Mouse (Mus musculus): Measurements from ENCODE around the gene Dbnl. TPM values are rescaled to one million over a fixed set of nuclear protein-coding genes. Genes with fewer than 3 reads are reported as not detected.

Dbnl gene
- total RNA-seq, 2 experiments from 2014 or later: 37.4 to 40.6 TPM

GRCm38 (mm10) chr11:5828509-5829191, 40.4 kb downstream of the Dbnl start:
- no peak for DNase-seq
- intact Hi-C loops (cut with DNase I): no loop called here

GRCm38 (mm10) chr11:5829327-5829726, 41.0 kb downstream of the Dbnl start:
- intact Hi-C loops (cut with DNase I): no loop called here

GRCm38 (mm10) chr11:5834506-5834905, 46.2 kb downstream of the Dbnl start:
- intact Hi-C loops (cut with DNase I): no loop called here
- DNase-seq: no peak

More at GRCm38 (mm10) chr11:5829327-5829726, 41.0 kb downstream of the Dbnl start:
- no peak for DNase-seq

DNA sequence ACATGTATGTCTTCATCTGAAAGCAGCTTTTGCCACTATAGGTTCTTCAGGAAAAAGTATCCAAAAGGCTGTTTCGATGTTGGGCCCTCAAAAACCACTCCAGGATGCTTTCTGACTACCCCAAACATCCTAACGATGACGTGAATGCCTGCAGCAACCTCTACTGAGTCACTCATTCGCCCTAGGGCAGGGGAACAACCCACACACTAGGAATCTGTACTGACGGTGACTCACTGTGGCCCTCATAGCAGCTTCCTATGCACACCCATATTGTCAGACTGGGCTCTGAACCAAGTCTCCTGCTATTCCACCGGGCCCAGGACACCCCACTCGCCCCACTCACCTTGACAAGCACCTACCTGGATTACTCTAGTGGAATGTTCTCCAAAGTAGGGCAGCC, 46.8 kb downstream of the Dbnl start:
- DNase-seq: no peak
- intact Hi-C loops (cut with DNase I): no loop called here

DNA sequence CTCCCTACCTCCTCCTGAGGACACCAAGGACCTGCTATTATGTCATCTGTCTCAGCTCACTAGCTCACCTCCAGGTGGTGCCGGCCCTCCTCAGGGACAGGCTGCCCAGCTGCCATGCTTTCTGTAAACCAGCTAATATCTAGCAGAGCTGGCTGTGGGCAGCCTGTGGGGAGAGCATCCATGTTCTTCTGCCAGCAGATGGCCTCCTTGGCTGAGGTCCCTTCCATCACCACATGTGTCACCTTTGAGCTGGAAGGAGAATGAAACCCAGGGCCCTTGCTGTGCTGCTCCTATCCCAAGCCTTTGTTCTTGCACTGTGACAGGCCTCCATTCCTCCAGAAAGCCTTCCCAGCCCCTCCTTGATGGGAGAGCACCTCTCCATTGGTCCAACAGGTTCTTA, 47.8 kb downstream of the Dbnl start:
- no peak for DNase-seq
- intact Hi-C loops (cut with DNase I): no loop called here

DNA sequence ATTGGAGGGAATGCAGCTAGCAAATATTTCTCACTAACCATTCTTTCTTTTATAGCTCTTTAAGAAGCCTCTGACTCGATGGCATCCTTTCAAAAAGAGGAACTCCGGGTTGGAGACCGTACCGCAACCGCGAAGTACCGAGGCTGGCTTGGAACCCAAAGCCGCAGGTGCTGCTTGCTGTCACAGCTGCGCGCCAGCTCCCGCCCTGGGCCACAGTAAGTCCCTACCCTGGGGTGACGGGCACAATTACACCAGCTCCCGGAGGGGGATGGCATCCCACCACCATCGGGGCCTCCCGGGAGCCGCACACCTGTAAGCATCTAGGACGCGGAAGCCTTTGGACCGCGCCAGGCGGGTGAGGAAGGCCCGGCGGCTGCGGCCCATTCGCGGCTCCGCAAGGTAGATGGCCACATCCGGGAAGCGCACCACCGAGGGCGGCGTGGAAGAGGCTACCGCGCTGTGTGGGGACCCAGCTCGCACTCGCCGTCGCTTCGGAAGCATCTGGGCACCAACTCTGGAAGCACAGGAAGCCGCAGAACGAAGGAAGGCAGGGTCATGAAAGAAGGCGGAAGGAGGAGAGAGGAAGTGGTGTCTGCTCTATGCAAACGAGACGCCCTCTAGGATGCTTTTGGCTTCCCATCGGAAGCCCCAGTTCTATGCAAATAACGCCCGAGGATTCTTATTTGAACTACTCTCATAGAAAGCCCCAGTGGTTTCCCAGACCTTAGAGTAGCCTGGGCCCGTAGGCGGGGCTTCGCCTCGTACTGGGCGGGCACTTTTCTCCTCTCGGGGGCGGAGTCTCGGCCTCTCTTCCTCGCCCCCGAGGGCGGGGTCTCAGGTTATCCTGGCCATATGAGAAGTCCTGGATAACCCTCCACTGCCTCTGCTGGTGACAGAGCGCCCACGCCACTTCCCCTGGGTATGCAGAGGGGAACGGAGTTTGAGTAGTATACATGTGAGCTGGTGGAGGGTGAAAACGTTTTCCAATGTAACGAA, 49.3 kb downstream of the Dbnl start, which contains the start of gene Polm:
Gene Polm (minus strand): TSS at position 766 of the 996 bp plus-strand sequence.
- intact Hi-C loops (cut with DNase I): loop anchor here (1.0 kb wide), 2 partner anchors 41 to 49 kb away; partner anchors contain the start of genes Dbnl and Pold2
- DNase-seq: peak; percentile 95

GRCm38 (mm10) chr11:5840346-5840745, 52.1 kb downstream of the Dbnl start:
- intact Hi-C loops (cut with DNase I): no loop called here
- DNase-seq: no peak

DNA sequence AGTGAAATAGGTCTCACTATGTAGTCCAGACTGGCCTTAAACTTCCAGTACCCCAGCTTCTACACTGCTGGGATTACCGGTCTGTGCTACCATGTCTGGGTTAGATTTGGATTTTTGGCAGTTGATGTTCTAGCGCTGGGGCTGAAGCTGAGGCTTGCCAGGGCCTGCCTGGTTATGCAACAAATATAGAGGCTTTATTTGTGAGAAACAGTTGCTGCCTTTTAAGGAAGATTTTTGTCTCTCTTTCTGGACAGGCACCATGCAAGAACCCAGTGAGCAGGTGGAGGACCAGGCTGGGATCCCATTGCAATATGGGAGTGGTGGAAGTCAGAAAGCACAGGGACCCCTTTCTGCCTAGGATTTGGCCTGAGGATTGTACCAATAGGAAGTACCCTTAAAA, 53.5 kb downstream of the Dbnl start:
- intact Hi-C loops (cut with DNase I): no loop called here
- DNase-seq: no peak

DNA sequence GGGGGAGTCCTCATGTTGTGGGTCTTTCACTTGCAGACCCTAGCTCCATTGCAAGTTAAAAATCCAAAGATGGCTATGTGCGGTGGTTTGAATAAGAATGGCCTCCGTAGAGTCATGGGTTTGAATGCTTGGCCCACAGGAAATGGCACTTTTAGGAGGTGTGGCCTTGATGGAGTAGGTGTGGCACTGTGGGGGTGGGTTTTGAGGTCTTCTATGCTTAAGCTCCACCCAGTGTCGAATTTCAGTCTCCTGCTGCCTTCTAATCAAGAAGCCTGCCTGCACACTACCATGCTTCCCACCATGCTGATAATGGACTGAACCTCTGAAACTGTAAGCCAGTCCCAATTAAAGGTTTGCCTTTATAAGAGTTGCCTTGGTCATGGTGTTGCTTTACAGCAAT, 54.8 kb downstream of the Dbnl start:
- no peak for DNase-seq
- intact Hi-C loops (cut with DNase I): no loop called here

DNA sequence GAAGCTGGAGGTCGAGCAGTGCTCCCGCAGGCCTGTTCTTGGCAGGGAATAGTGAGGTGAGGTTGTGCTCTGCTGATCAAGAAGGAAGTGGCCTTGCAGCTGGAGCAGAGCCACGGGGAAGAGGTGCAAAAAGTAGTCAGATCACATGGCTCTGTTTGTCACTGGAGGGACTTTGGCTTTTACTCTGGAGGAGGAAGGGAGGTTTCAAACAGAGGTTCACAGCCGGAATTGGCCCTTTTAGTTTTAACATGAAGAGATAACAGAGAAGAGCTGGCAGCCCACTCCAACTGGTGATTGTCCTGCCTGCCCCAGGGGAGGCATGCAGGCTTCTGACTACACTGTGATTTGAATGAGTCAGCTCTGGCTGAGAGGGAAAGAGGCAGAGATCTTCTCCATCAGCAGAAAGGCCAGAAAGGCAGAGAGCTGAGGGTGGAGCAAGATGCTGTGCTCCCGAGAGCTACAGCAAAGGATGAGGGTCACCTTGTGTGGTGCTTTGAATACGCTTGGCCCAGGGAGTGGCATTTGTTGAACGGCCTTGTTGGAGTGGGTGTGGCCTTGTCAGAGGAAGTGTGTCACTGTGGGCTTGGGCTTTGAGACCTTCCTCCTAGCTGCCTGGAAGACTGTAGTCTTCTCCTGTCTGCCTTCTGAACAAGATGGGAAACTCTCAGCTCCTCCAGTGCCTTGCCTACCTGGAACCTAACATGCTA, 58.5 kb downstream of the Dbnl start:
- DNase-seq: peak; percentile 70 to 77

GRCm38 (mm10) chr11:5848741-5849140, 60.5 kb downstream of the Dbnl start:
- peak; percentile 44 to 51 for DNase-seq
- intact Hi-C loops (cut with DNase I): no loop called here

More for the DNA sequence above, 58.5 kb downstream of the Dbnl start:
- intact Hi-C loops (cut with DNase I): no loop called here

DNA sequence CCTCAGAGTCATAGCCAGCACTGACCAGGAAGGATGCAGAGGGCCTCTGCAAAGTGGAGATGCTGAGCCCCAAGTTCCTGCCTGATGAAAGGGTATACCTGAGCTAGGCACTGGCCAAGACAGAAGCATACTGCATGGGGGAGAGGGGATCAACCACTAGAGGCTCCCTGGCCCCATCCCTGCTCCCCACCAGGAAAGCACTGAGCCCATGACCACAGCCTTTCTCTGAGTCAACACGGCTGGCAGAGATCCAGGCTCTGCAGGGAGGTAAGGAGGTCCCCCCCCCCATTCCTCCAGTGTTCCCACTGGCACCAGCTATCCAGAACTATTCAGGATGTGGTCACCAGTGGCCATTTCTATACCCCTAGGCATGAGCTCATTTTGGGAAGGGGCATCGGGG, 61.0 kb downstream of the Dbnl start:
- intact Hi-C loops (cut with DNase I): no loop called here
- DNase-seq: no peak

DNA sequence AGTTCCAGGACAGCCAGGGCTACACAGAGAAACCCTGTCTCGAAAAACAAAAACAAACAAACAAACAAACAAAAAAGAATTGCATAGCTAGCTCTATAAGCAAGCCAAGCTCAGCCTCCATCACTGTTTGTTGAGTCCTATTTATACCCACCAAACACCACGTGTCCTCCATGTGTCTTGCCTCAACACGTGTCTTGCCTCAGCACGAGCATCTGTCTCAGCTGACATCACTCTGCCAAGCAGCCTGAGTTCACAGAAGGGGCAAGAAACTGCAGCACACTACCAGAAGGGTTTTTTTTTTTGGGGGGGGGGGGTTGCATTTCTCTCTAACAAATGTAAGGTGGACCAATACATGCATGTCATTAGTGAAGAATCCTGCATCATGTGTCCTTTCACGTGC, 62.2 kb downstream of the Dbnl start:
- intact Hi-C loops (cut with DNase I): loop anchor here (5.0 kb wide), 1 partner anchor 37 kb away; no protein-coding TSS in a partner anchor
- DNase-seq: no peak

Other genes with a start within 250 kb of the Dbnl start
- gene Ccdc117, start 246.3 kb upstream of the Dbnl start, total RNA-seq (2021): 10 to 100 TPM; 13.9 to 17.1 TPM
- gene Ankrd36, start 218.8 kb upstream of the Dbnl start, total RNA-seq (2021): not detected
- gene Mrps24, start 72.8 kb upstream of the Dbnl start, total RNA-seq (2021): 100 to 1,000 TPM; 114 to 118 TPM
- gene Urgcp, start 26.1 kb upstream of the Dbnl start, total RNA-seq (2021): 10 to 100 TPM; 65.6 to 68.5 TPM
- 100 to 1,000 TPM; 756 to 765 TPM for gene Pgam2, start 15.2 kb downstream of the Dbnl start, total RNA-seq (2021)
- gene Polm, start 49.5 kb downstream of the Dbnl start, total RNA-seq (2021): 1 to 10 TPM; 5.0 to 6.7 TPM
- 10 to 100 TPM; 35.2 to 40.1 TPM for gene Aebp1, start 73.5 kb downstream of the Dbnl start, total RNA-seq (2021)
- 10 to 100 TPM; 34.8 to 44.1 TPM for gene Pold2, start 89.8 kb downstream of the Dbnl start, total RNA-seq (2021)
- gene Myl7, start 110.3 kb downstream of the Dbnl start, total RNA-seq (2021): 100 to 1,000 TPM; 363 to 942 TPM
- gene Gck, start 161.6 kb downstream of the Dbnl start, total RNA-seq (2021): 1 to 10 TPM in 1 of 2 experiments, under 1 TPM in 1; 0.40 to 1.5 TPM
- 10 to 100 TPM; 85.7 to 97.5 TPM for gene Ykt6, start 167.2 kb downstream of the Dbnl start, total RNA-seq (2021)

All from heart, postnatal 10 days (tissue).